Mouse (Mus musculus) forebrain, embryonic 13.5 days (tissue): ENCODE results near the gene Maco1. TPM values are rescaled to one million over a fixed set of nuclear protein-coding genes. Genes with fewer than 3 reads are reported as not detected.

Source experiments
- ATAC-seq: fragments of 200-750 bp; cut with Nextera tagmentation; 2 replicates; pipeline ENCODE4 v1.8.0; 2017
- H3K27ac ChIP-seq: fragments of 300-500 bp; sonication (generic); 2 replicates; pipeline ENCODE4 v1.5.1; 2015; ENCODE audit warnings: inconsistent platforms, mild to moderate bottlenecking, moderate library complexity
- H3K27me3 ChIP-seq: fragments of 300-500 bp; sonication (generic); 2 replicates; pipeline ENCODE4 v1.6.1; 2015; ENCODE audit warnings: mild to moderate bottlenecking, inconsistent platforms
- H3K36me3 ChIP-seq: fragments of 300-500 bp; sonication (generic); 2 replicates; pipeline ENCODE4 v1.6.1; 2015; ENCODE audit warnings: mild to moderate bottlenecking, inconsistent platforms; ENCODE audit not compliant: poor library complexity, severe bottlenecking
- H3K4me1 ChIP-seq: fragments of 300-500 bp; sonication (generic); 2 replicates; pipeline ENCODE4 v1.6.1; 2015; ENCODE audit warnings: inconsistent platforms
- H3K4me2 ChIP-seq: fragments of 300-500 bp; sonication (generic); 2 replicates; pipeline ENCODE4 v1.6.1; 2015; ENCODE audit warnings: inconsistent platforms, mild to moderate bottlenecking, moderate library complexity
- H3K4me3 ChIP-seq: fragments of 300-500 bp; sonication (generic); 2 replicates; pipeline ENCODE4 v1.5.1; 2015; ENCODE audit warnings: mild to moderate bottlenecking, inconsistent platforms
- H3K9ac ChIP-seq: fragments of 300-500 bp; sonication (generic); 2 replicates; pipeline ENCODE4 v1.6.1; 2015; ENCODE audit warnings: mild to moderate bottlenecking, inconsistent platforms
- H3K9me3 ChIP-seq: fragments of 300-500 bp; sonication (generic); replicated peaks from 2 replicates; pipeline ENCODE4 v1.6.1; 2016; ENCODE audit warnings: inconsistent platforms
- WGBS: fragments of 180-500 bp; shearing (Covaris S2); methylation state at CpG from one replicate; pipeline ENCODE4 v1.1.7; 2015; 5-methylcytosine and 5-hydroxymethylcytosine counted together
- polyA plus RNA-seq: library from polyadenylated mRNA; unstranded; fragments of >200 nt; fragmentation: Nextera tagmentation; extraction: Ambion mirVana; gene quantifications from 2 replicates; pipeline ENCODE4 v1.2.1, GENCODE M21; 2015

Maco1 gene
- polyA plus RNA-seq, 1 experiment from 2014 or later = 91.3 TPM

GRCm38 (mm10) chr4:134766277-134766676 lies 86.9 kb downstream of the Maco1 start:
- WGBS = 76% methylated on average over 6 of the region's 6 CpGs
- Histone ChIP-seq H3K9ac (no peak overlapping the region), H3K36me3 (no peaks in the 10 kb centered on the region), H3K4me1 (peaks cover 17% of the 10 kb centered on the region), H3K4me2 (peak overlapping the region; percentile 95; the same call in 1 of the 2 replicates), H3K27me3 (peaks cover 42% of the 10 kb centered on the region), H3K9me3 (no peaks in the 10 kb centered on the region), H3K27ac (no peak overlapping the region), H3K4me3 (no peak overlapping the region)
- ATAC-seq = no peak

- no peak overlapping the region for H3K27ac ChIP-seq
- no peak for ATAC-seq
- H3K4me2 ChIP-seq = no peak overlapping the region
- no peaks in the 10 kb centered on the region for H3K36me3 ChIP-seq
- no peak overlapping the region for H3K9ac ChIP-seq
- peaks cover 34% of the 10 kb centered on the region for H3K27me3 ChIP-seq
- no peak overlapping the region for H3K4me3 ChIP-seq
- 75% methylated on average over 3 of the region's 3 CpGs for WGBS
- H3K9me3 ChIP-seq = no peaks in the 10 kb centered on the region
- H3K4me1 ChIP-seq = peaks cover 17% of the 10 kb centered on the region
Measured at GRCm38 (mm10) chr4:134764333-134764732, 88.8 kb downstream of the Maco1 start.

GRCm38 (mm10) chr4:134762360-134762759 lies 90.8 kb downstream of the Maco1 start:
- Histone ChIP-seq H3K4me1 (peaks cover 9% of the 10 kb centered on the region), H3K4me2 (no peak overlapping the region), H3K27me3 (peaks cover 20% of the 10 kb centered on the region), H3K4me3 (no peak overlapping the region), H3K36me3 (no peaks in the 10 kb centered on the region), H3K27ac (no peak overlapping the region), H3K9me3 (no peaks in the 10 kb centered on the region), H3K9ac (no peak overlapping the region)
- no peak for ATAC-seq
- WGBS = 85% methylated on average over 6 of the region's 6 CpGs

DNA sequence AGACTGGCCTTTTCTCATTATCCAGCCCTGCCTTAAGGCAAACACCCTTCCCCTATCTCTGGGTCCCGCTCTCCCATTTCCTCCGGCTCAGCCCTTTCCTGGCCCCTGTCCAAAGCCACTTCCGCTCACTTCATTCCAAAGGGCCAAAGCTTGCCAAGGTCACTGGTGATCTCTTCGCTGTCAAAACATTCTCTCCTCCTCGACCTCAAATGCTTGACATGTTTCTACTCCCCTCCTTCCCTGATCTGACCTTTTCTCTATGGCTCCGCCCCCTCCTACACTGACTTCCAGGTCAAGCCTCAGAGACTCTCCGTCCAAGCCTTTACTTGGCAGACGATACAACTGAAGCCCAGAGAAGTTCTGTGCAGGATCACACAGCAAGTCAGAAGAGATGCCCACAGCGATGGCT lies 92.3 kb downstream of the Maco1 start:
- Histone ChIP-seq H3K9me3 (no peaks in the 10 kb centered on the region), H3K36me3 (no peaks in the 10 kb centered on the region), H3K4me3 (no peak overlapping the region), H3K27ac (no peak overlapping the region), H3K4me1 (no peaks in the 10 kb centered on the region), H3K9ac (no peak overlapping the region), H3K27me3 (peaks cover 4% of the 10 kb centered on the region; the same call in 1 of the 2 replicates), H3K4me2 (no peak overlapping the region)
- 63% methylated on average over 9 of the region's 9 CpGs for WGBS
- ATAC-seq = no peak

DNA sequence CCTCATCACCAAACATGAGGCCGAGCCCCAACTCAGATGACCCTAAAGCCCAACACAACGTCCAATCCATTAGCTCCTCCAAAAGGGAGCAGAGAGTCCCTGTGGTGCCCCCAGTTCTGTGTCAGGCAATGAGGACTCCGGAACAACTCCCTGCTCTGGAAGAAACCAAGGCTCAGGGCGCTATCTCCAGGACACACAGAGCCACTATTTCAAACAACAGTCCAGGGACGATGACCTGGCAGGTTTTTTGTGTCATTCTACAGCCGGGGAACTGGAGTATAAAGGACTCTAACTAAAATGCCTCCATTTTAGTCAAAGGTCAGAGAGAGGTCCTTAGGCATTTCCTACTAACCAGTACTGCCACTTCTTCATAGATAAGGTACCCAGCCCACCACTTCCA lies 92.9 kb downstream of the Maco1 start:
- Histone ChIP-seq H3K4me3 (no peak overlapping the region), H3K27ac (no peak overlapping the region), H3K9ac (no peak overlapping the region), H3K4me1 (0 out of 2 replicates have a peak, but pooled peaks cover 2% of the 10 kb centered on the region), H3K36me3 (no peaks in the 10 kb centered on the region), H3K4me2 (no peak overlapping the region), H3K9me3 (no peaks in the 10 kb centered on the region), H3K27me3 (no peaks in the 10 kb centered on the region)
- WGBS = 82% methylated on average over 6 of the region's 6 CpGs
- no peak for ATAC-seq

GRCm38 (mm10) chr4:134759564-134759963 lies 93.6 kb downstream of the Maco1 start:
- H3K9ac ChIP-seq = no peak overlapping the region
- WGBS = 94% methylated on average over 7 of the region's 7 CpGs
- no peak overlapping the region for H3K27ac ChIP-seq
- H3K36me3 ChIP-seq = no peaks in the 10 kb centered on the region
- H3K27me3 ChIP-seq = no peaks in the 10 kb centered on the region
- H3K9me3 ChIP-seq = no peaks in the 10 kb centered on the region
- H3K4me2 ChIP-seq = no peak overlapping the region
- ATAC-seq = no peak
- no peak overlapping the region for H3K4me3 ChIP-seq
- 0 out of 2 replicates have a peak, but pooled peaks cover 7% of the 10 kb centered on the region for H3K4me1 ChIP-seq

- no peak overlapping the region for H3K9ac ChIP-seq
- no peak for ATAC-seq
- H3K27me3 ChIP-seq = no peaks in the 10 kb centered on the region
- 91% methylated on average over 14 of the region's 14 CpGs for WGBS
- 0 out of 2 replicates have a peak, but pooled peaks cover 8% of the 10 kb centered on the region for H3K4me1 ChIP-seq
- H3K36me3 ChIP-seq = no peaks in the 10 kb centered on the region
- H3K4me3 ChIP-seq = no peak overlapping the region
- no peak overlapping the region for H3K4me2 ChIP-seq
- H3K27ac ChIP-seq = no peak overlapping the region
- no peaks in the 10 kb centered on the region for H3K9me3 ChIP-seq
Measured at GRCm38 (mm10) chr4:134758922-134759321, 94.2 kb downstream of the Maco1 start.

DNA sequence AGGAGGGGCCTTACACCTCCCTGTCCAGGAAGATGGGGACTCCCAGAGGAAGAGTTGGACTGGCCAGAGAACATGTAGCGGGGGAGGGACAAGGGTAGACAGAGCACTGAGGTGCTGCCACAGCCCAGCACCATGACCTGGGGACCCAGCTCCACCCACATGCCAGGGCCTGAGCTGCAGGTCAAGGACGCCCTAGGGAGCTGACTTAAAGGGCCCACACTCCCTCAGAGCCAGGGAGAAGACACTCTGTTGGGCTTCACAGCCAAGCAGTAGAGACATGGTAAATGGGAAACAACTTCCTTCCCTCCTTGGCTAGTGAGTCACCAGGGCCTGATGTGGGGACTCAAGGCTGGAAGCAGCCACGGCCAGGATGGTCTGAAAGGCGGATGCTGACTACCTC lies 94.8 kb downstream of the Maco1 start:
- Histone ChIP-seq H3K4me2 (no peak overlapping the region), H3K9me3 (no peaks in the 10 kb centered on the region), H3K27me3 (no peaks in the 10 kb centered on the region), H3K9ac (no peak overlapping the region), H3K36me3 (no peaks in the 10 kb centered on the region), H3K27ac (no peak overlapping the region), H3K4me3 (no peak overlapping the region), H3K4me1 (0 out of 2 replicates have a peak, but pooled peaks cover 13% of the 10 kb centered on the region)
- no peak for ATAC-seq
- 87% methylated on average over 4 of the region's 4 CpGs for WGBS

DNA sequence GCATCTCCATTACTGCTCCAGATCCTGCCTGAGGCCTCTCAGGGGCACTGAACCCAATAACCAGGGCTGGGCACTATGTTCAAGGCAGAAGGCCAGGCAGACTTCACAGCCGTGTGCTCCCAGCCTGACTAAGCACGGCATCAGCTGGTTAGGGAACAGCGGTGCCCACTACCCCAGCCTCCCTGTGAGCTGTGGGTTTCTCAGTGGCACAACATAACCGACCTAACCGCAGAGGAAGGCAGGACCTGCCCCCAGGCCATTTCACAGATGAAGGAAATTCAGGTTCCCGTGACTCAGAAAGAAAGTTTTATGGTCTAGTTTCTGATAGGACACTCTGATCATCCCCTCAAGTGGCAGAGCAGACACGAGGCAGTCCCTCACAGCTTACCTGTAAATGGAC lies 96.2 kb downstream of the Maco1 start:
- H3K4me3 ChIP-seq = no peak overlapping the region
- ATAC-seq = no peak
- WGBS = 88% methylated on average over 7 of the region's 7 CpGs

DNA sequence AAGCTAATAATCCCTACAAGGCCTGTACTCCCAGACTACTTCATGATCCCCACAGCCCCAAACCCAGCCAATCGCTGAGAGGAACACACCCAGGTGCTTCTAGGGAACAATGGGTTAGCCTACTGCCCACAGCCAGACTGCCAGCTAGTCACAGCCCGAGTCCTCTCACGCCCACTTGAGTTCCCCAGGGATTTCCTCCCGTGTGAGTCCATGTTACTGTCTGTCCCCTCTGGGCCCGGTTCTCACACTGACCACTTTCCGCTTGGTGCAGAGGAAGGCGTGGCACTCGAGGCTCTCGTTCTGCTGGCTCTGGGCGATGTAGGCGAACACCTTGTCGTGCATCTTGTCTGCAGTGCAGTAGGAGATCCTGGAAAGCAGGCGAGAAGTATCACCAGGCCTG lies 98.2 kb downstream of the Maco1 start:
- no peaks in the 10 kb centered on the region for H3K36me3 ChIP-seq
- H3K4me2 ChIP-seq = no peak overlapping the region
- no peaks in the 10 kb centered on the region for H3K9me3 ChIP-seq
- H3K27ac ChIP-seq = no peak overlapping the region
- H3K4me1 ChIP-seq = peaks cover 27% of the 10 kb centered on the region
- no peak overlapping the region for H3K9ac ChIP-seq
- H3K27me3 ChIP-seq = no peaks in the 10 kb centered on the region
- ATAC-seq = no peak
- no peak overlapping the region for H3K4me3 ChIP-seq
- WGBS = 84% methylated on average over 13 of the region's 13 CpGs

More for the DNA sequence above, 96.2 kb downstream of the Maco1 start:
- no peaks in the 10 kb centered on the region for H3K9me3 ChIP-seq
- no peak overlapping the region for H3K27ac ChIP-seq
- H3K9ac ChIP-seq = no peak overlapping the region
- H3K36me3 ChIP-seq = no peaks in the 10 kb centered on the region
- no peaks in the 10 kb centered on the region for H3K27me3 ChIP-seq
- H3K4me2 ChIP-seq = no peak overlapping the region
- H3K4me1 ChIP-seq = 0 out of 2 replicates have a peak, but pooled peaks cover 17% of the 10 kb centered on the region

- H3K9ac ChIP-seq = no peak overlapping the region
- H3K27me3 ChIP-seq = no peaks in the 10 kb centered on the region
- WGBS = 55% methylated on average over 10 of the region's 10 CpGs
- H3K4me3 ChIP-seq = no peak overlapping the region
- H3K9me3 ChIP-seq = no peaks in the 10 kb centered on the region
- ATAC-seq = no peak
- no peak overlapping the region for H3K4me2 ChIP-seq
- peaks cover 27% of the 10 kb centered on the region for H3K4me1 ChIP-seq
- no peaks in the 10 kb centered on the region for H3K36me3 ChIP-seq
- H3K27ac ChIP-seq = no peak overlapping the region
Measured at GRCm38 (mm10) chr4:134754371-134754770, 98.8 kb downstream of the Maco1 start.

- Histone ChIP-seq H3K9me3 (no peaks in the 10 kb centered on the region), H3K4me3 (no peak overlapping the region), H3K9ac (no peak overlapping the region), H3K4me1 (peaks cover 27% of the 10 kb centered on the region), H3K4me2 (no peak overlapping the region), H3K27me3 (no peaks in the 10 kb centered on the region), H3K27ac (no peak overlapping the region), H3K36me3 (no peaks in the 10 kb centered on the region)
- no peak for ATAC-seq
- WGBS = 25% methylated on average over 17 of the region's 17 CpGs
Measured at GRCm38 (mm10) chr4:134753516-134754261, 99.5 kb downstream of the Maco1 start.
